Mouse (Mus musculus) cerebellum, adult 9-11 months (tissue): ENCODE data around the gene Sap30.
"Not testable (repeated sequence)": the region's sequence is repeated elsewhere in the genome, so short reads cannot be mapped to it uniquely, and the experiment has no call there.

Source experiments
- DNase-seq: peaks from one replicate; pipeline ENCODE4 v3.0.0; 2022

Sap30 gene

DNA sequence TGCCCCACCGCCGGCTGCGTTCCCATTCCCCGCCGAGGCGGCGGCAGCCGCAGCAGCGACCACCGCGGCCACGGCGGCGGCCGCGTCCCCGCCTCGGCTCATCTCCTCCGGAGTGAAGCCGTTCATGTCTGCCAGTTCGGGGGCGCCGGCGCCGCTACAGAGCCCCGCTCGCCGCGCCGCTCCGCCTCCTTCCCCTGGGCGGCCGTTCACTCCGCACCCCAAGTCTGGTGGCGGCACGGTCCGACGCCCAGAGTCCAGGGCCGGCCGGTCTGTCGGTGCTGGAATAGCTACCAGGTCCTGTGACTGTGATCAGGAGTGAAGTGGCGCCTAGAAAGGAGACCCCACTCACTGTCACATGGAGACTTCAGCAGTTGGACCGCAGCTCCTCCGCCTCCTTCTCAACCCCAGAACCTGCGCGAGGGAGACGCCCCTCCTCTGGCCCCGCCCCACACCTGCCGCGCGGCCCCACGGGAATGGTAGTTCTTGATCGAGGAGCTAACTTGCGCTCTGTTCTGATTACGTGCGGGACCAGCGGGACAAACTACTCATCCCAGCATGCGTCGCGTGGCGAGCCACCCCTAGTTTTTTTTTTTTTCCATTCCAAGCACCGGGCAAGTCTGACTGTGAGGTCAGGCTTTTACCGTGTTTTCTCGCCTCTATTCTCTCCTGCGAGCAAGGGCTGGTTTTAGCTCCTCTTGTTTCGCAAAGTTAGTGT lies at the start of gene Sap30:
Gene Sap30 (minus strand): TSS at position 420 of the 715 bp plus-strand sequence.
- peak; percentile 99 for DNase-seq

DNA sequence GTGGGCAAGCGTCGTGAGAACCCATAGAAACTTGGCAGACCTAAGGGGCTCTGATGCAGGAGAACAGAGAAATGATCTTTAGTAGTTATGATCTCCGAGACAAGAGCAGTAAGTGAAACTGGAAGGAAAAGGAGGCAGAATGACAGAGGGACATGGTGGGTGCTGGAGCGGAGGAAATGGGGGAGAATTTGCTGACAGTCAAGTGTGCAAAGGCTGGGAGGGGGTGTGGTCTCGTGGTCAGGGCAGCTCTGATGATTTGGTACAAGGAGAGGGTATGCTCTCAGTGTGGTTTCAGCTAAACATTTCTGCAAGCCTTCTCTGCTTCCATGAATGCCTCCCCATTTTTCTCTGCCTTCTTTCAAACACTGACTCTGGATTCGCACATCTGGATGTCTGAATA lies 48.5 kb upstream of the Sap30 start:
- no peak for DNase-seq

GRCm38 (mm10) chr8:57534495-57534894 lies 46.8 kb upstream of the Sap30 start:
- DNase-seq, result no peak

GRCm38 (mm10) chr8:57533106-57533505 lies 45.4 kb upstream of the Sap30 start:
- DNase-seq, result no peak

DNA sequence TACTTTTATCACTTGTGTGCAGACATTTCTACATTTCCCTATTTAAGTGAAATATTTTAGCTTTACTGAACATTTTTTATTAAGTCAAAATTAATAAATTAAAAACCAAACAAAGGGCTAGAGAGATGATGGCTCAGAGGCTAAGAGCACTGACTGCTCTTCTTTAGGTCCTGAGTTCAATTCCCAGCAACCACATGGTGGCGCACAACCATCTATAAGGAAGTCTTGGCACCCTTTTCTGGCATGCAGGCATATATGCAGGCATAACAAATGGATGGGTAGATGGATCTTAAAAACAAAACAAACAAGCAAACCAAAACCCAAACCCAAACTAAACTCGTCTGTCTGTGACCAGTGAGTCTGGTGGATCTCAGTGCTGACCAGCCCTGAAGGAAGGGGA lies 44.6 kb upstream of the Sap30 start:
- no peak for DNase-seq

DNA sequence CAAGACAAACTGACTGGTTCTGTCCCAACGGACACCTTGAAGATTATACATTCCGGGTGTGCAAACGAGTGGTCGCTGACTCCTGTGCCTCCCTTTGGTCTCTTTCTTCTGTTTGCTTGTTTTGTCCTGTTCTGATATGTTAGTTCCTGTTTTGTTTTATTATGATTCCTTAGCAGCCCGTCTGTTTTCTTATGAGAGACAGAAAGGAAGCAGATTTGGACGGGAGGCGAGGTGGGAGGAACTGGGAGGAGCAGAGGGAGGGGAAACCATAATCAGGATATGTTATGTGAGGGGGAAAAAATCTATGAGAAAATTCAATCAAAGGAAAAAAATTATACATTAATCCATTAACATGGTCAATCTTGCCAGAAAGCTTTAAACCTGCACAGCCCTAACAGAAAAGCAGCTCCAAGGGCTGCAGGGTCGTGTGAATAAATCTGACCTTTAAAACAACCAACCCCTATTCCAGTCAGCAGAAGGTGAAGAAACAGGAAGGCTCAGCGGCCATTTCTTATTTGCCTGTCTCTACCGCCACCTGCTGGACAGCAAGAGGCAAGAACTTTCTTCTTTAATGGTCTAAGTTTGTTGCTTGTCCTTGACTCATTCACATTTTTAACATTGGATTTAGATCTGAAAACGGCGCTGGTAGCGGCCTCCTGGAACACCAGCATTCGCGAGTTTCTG lies 43.1 kb upstream of the Sap30 start:
- peak; percentile 77 for DNase-seq

GRCm38 (mm10) chr8:57530238-57530637 lies 42.6 kb upstream of the Sap30 start:
- DNase-seq, result no peak

- DNase-seq, result no peak
Observed at GRCm38 (mm10) chr8:57528036-57528435, 40.4 kb upstream of the Sap30 start.

DNA sequence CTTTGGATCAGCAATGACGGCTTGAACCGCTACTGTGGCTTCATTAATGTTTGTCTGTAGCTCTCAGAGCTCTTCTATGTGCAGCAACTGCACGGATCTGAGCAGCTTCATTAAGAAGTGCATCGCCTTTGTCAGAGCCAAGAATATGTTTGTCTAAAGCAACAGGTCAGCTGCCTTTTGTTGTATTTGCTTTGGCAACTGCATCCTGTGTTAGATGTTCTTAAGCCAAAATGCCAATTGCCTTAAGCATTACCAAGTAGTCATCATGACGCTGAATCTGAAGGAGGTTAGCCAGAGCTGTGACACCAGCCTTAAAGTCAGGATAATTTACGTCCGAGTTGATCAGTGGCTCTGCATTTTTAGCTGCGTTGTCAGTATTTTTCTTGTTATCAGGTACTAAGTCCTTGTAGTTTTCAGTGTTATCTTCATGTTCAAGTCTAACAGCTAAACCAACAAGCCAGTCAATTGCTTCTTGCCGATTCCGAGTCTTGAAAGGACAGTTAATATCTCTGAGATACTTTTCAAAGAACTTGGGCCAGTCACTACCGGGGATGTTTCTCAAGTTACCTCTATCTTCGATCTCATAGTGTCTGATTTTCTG lies 32.6 kb upstream of the Sap30 start:
- DNase-seq, result no peak

DNA sequence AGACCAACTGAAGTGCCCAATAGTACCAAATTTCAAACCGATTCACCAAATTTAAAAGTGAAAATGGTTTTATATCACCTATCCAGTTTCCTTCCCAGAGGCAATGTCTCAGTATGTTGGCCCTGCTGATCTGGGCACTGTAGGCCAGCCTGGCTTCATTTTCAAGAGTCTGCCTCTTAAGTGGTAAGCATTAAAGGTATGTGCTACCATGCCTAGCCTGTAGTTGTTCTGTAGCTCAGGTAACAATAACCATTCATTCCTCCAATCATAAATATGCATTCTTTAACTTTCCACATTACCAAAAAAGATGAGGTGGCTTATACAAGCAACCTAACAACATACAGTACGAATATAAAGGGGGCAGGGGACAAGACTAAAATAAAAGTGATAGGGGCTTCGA lies 30.1 kb upstream of the Sap30 start:
- DNase-seq, result no peak

GRCm38 (mm10) chr8:57516685-57517084 lies 29.0 kb upstream of the Sap30 start:
- not testable (repeated sequence) for DNase-seq

- not testable (repeated sequence) for DNase-seq
Observed at GRCm38 (mm10) chr8:57513178-57513661, 25.6 kb upstream of the Sap30 start.

DNA sequence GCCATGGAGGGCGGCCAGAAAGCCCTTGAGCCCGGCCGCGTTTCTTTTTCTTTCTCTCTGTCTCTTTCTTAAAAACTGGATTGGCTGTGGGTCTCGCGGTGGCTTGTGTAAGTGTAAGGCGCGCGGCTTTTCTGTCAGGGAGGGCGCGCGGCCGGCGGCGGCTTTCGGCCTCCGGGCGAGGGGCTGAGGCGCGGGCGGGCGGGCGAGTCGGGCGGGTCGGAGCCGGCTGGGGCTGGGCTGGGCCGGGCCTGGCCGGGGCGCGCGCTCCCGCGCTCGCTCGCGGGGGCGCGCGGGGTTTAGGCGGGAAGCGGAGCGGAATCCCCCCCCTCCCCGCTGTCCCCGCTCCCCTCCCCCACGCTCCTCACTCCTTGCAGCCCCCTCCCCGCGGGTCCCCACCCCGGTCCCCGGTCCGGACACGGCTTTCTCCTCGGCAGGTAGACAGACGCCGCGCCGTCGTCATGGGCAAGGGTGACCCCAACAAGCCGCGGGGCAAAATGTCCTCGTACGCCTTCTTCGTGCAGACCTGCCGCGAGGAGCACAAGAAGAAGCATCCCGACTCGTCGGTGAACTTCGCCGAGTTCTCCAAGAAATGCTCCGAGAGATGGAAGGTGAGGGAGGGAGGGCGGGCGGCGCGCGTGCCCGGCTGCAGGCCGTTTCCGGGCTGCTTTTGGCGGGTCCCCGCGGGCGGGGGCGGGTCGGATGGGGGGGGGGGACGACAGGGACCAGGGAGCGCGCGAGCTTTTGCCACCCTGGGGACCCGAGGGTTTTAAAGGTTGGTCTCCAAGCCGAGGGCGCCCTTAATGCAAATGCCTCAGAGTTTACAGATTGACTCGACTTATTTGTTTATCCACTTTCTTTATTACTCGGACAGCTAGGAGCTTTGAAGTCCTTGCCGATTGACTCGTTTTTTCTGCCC lies 24.7 kb upstream of the Sap30 start:
- peak; percentile 63 for DNase-seq

GRCm38 (mm10) chr8:57511316-57512118 lies 23.9 kb upstream of the Sap30 start, which contains the start of gene Hmgb2:
Hmgb2 (plus strand) TSS chr8:57511907.
- peak; percentile 100 for DNase-seq

DNA sequence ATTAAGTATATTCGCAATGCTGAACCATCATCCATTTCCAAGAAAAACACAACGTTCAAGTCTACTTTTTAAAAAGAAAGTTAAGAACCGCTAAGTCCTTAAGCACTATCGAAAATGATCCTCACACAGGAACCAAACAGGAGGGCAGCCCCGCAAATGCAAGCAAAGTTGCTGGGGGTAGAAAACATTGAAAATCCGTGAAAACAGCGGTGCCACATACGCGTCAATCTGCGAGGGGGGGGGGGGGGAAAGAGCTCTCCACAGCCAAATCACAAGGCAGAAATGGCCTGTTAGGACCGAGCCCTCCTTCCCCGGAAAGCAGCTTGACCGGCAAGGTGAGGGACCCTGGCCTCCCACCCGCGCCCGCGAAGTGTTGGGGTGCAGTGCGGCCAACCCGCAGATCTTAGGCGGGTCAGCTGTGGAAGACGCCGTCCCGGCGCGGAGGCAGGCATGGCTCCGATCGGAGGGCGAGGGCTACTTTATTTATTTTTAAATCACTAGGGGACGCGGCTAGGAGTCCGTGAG lies 23.2 kb upstream of the Sap30 start:
- no peak for DNase-seq

DNA sequence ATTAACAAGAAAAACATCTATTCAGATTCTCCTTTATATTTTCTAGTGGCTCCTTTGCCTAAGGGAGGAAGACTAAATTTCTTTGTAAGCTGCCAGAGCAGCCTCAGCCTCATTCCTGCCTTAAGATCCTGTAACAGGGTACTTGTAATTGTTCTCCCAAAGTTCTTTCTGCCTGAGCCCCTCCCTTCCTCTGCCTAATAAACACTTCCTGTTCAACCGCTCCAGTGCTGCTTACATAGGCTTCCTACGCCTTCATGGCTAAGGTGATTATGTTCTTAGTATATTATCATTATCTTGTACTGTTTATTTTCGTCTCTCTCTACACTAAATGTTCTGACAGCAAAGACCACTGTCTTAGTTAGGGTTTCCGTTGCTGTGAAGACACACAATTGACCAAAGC lies 21.0 kb upstream of the Sap30 start:
- no peak for DNase-seq

DNA sequence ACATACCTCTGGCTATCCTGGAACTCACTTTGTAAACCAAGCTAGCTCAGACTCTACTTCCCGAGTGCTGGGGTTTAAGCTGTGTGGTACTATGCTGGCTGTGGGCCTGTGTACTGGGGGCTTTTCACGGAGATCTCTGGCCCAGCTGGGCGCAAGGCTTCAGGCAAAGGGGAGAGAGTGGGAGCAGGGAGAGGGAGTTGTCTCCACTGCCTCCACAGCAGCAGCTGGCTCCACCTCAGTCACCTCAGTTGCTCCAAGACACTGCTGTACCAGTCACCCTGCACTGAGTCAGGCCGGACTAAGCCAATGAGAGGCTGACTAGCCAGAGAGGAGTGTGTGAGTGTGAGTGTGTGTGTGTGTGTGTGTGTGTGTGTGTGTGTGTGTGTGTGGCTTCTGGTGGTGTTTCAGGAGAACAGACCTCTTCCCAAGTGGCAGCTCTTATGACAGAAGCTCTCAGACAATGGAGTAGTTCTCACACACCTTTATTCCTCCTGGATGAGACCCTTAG lies 19.9 kb upstream of the Sap30 start:
- DNase-seq, result no peak

GRCm38 (mm10) chr8:57505500-57505899 lies 17.8 kb upstream of the Sap30 start:
- not testable (repeated sequence) for DNase-seq

GRCm38 (mm10) chr8:57503641-57504040 lies 16.0 kb upstream of the Sap30 start:
- peak; percentile 44 for DNase-seq

- peak; percentile 84 for DNase-seq
Observed at GRCm38 (mm10) chr8:57498847-57499511, 11.3 kb upstream of the Sap30 start.

- DNase-seq, result no peak
Observed at GRCm38 (mm10) chr8:57498494-57498846, 10.8 kb upstream of the Sap30 start.
